Mouse (Mus musculus) cortical plate, adult 2 months (tissue): Measurements from ENCODE around the gene Olfr15.
"Not testable (repeated sequence)": the region's sequence is repeated elsewhere in the genome, so short reads cannot be mapped to it uniquely, and the experiment has no call there.

Source experiments
- CTCF ChIP-seq: fragments of 200-500 bp; IDR thresholded peaks from 2 replicates; pipeline ENCODE4 v1.5.1; 2011; ENCODE audit warnings: mild to moderate bottlenecking, control low read depth, low read length; ENCODE audit not compliant: insufficient read depth; ENCODE audit errors: extremely low read depth
- POLR2A ChIP-seq: fragments of 200-500 bp; IDR thresholded peaks from 2 replicates; pipeline ENCODE4 v1.6.1; 2011; ENCODE audit warnings: mild to moderate bottlenecking, low read length, control low read depth; ENCODE audit not compliant: insufficient read depth; ENCODE audit errors: extremely low read depth

- not testable (repeated sequence) for TF ChIP-seq POLR2A, CTCF
Observed at GRCm38 (mm10) chr16:3851301-3851700, 20.6 kb downstream of the Olfr15 start.
